Mouse (Mus musculus): ENCODE measurements at regions not wholly inside any gene's neighbourhood (a gene's known extent, or its start where the extent isn't known, plus 50 kb on each side); places are given as distances from the start of the nearest gene placed in this dataset.

GRCm38 (mm10) chr3:80309931-80310330 is 425.6 kb downstream of the Fam198b start:
- Histone ChIP-seq H3K36me3 (replicated peaks) (no peaks in the 10 kb centered on the region), H3K4me1 (no peaks in the 10 kb centered on the region), H3K27ac (no peak overlapping the region), H3K27me3 (replicated peaks) (no peaks in the 10 kb centered on the region), H3K4me2 (no peak overlapping the region), H3K9me3 (no peaks in the 10 kb centered on the region), H3K4me3 (no peak overlapping the region), H3K9ac (no peak overlapping the region)
- 49% methylated on average over 4 of the region's 4 CpGs for WGBS
- ATAC-seq (replicated peaks), result no peak

DNA sequence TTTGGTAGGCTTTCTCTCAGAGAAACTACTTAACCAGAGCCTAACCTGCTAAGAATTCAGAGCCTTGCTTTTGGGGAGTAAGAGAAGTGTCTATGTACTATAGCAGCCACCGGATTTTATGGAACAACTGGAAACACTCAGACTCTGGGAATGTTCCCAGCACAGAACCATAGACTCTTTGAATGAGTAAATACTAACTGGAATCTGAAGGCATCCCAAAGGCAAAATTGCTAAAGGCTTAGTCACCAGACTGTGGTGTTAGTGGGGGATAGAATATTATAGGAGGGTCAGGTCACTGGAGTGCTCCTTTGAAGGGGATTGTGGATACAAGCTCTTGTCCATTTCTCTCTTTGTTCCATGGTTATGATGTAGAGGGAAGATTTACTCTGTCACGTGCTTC is 427.4 kb downstream of the Fam198b start:
- Histone ChIP-seq H3K4me1 (no peaks in the 10 kb centered on the region), H3K27me3 (replicated peaks) (no peaks in the 10 kb centered on the region), H3K9me3 (no peaks in the 10 kb centered on the region), H3K27ac (no peak overlapping the region), H3K4me2 (no peak overlapping the region), H3K4me3 (no peak overlapping the region), H3K9ac (no peak overlapping the region), H3K36me3 (replicated peaks) (no peaks in the 10 kb centered on the region)
- 87% methylated on average over 2 of the region's 2 CpGs for WGBS
- ATAC-seq (replicated peaks), result no peak

GRCm38 (mm10) chr3:80322291-80322690 is 438.0 kb downstream of the Fam198b start:
- Histone ChIP-seq H3K4me3 (no peak overlapping the region), H3K4me1 (no peaks in the 10 kb centered on the region), H3K4me2 (no peak overlapping the region), H3K36me3 (replicated peaks) (no peaks in the 10 kb centered on the region), H3K9ac (no peak overlapping the region), H3K27ac (no peak overlapping the region), H3K9me3 (no peaks in the 10 kb centered on the region), H3K27me3 (replicated peaks) (no peaks in the 10 kb centered on the region)
- WGBS, result 43% methylated on average over 3 of the region's 3 CpGs
- no peak for ATAC-seq (replicated peaks)

DNA sequence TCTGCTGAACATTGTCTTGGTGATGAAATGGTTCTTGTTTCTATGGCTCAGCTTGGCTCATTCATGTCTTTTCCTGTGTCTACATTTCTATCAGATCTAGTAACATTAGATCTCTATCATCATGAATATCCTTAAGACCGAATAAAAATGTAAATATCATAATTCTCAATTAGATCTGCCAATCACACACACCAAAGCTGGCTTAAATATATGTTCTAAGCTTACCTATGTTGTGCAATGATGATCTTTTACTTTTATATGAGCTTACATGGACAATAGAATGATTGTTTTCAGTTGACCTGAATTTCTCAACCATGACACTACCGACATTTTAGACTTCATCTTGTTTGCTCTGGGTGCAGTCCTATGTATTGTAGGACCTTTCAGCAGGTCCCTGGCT is 440.4 kb downstream of the Fam198b start:
- no peak overlapping the region for H3K4me2 ChIP-seq
- no peak overlapping the region for H3K27ac ChIP-seq
- no peak for ATAC-seq (replicated peaks)
- no peak overlapping the region for H3K9ac ChIP-seq
- H3K27me3 ChIP-seq (replicated peaks), result no peaks in the 10 kb centered on the region
- no peaks in the 10 kb centered on the region for H3K9me3 ChIP-seq
- H3K4me3 ChIP-seq, result no peak overlapping the region
- H3K4me1 ChIP-seq, result no peaks in the 10 kb centered on the region
- 91% methylated on average over 2 of the region's 2 CpGs for WGBS
- no peaks in the 10 kb centered on the region for H3K36me3 ChIP-seq (replicated peaks)

- Histone ChIP-seq H3K4me2 (no peak overlapping the region), H3K27ac (peak overlapping the region; percentile 34), H3K4me3 (no peak overlapping the region), H3K4me1 (peaks cover 16% of the 10 kb centered on the region), H3K9ac (no peak overlapping the region), H3K9me3 (no peaks in the 10 kb centered on the region), H3K36me3 (replicated peaks) (no peaks in the 10 kb centered on the region), H3K27me3 (replicated peaks) (no peaks in the 10 kb centered on the region)
- WGBS, result 67% methylated on average over 3 of the region's 3 CpGs
- no peak for ATAC-seq (replicated peaks)
These were observed 447.4 kb downstream of the Fam198b start for GRCm38 (mm10) chr3:80331776-80332175.

DNA sequence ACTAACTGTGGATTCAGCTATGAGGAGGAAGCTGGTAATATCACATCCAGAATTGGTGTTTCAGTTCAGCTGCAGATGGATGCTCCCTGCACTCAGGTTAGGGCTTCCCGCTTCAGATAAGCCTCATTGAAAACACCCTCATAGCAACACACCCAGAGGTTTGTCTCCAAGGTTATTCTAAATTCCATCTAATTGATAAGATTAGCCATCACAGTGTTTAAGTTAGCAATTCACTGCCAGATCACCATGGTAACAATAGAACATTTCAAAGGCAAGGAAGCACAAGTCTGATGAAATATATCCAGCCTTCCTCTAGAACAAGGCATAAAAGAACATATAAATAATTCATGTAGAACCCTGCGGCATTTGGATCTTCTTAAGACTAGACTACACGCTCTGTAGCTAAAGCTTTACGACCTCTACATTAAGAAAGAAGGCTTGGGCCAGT is 450.1 kb downstream of the Fam198b start:
- Histone ChIP-seq H3K27ac (peak overlapping the region; percentile 40), H3K9me3 (no peaks in the 10 kb centered on the region), H3K4me1 (peaks cover 16% of the 10 kb centered on the region), H3K9ac (no peak overlapping the region), H3K36me3 (replicated peaks) (no peaks in the 10 kb centered on the region), H3K27me3 (replicated peaks) (no peaks in the 10 kb centered on the region), H3K4me2 (no peak overlapping the region), H3K4me3 (no peak overlapping the region)
- WGBS, result 8% methylated on average over 4 of the region's 4 CpGs
- peak; percentile 91 for ATAC-seq (replicated peaks)

DNA sequence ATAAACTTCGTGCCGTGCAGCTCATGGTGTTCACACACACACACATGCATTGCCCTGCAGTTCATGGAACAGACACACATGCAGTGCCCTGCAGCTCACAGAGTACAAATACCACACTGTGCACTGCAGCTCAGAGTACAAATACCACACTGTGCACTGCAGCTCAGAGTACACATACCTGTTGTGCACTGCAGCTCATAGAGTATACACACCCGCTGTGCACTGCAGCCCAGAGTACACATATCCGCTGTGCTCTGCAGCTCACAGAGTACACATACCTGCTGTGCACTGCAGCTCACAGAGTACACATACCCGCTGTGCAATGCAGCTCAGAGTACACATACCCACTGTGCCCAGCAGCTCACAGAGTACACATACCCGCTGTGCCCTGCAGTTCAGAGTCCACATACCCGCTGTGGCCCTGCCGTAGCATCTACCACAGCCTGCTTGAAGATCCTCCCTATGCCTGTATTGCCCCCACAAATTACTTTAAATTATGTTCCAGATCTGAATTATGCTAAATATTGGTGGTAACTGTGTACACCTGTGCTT is 451.9 kb downstream of the Fam198b start:
- Histone ChIP-seq H3K4me3 (no peak overlapping the region), H3K27ac (no peak overlapping the region), H3K9ac (no peak overlapping the region), H3K36me3 (replicated peaks) (no peaks in the 10 kb centered on the region), H3K4me2 (no peak overlapping the region), H3K4me1 (peaks cover 16% of the 10 kb centered on the region), H3K27me3 (replicated peaks) (no peaks in the 10 kb centered on the region), H3K9me3 (no peaks in the 10 kb centered on the region)
- ATAC-seq (replicated peaks), result peak; percentile 22
- 90% methylated on average over 8 of the region's 8 CpGs for WGBS

DNA sequence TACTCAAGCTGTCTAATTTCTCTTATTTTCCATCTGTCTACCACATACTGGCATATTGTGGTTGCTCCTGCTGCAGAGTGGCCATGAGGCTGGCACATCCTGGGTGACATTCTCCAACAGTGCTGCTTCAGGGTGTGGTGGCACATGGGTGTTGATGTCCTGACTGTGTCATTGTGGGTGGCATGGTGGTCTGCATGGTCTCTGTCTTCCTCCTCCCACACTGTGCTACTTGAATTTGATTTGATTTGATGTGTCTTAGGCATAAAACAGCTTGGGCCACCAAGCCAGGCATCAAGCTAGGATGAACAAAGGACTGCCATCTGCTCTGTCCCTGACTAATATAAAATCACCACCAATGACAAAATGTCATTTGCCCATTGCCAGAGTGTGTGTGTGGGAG is 434.7 kb downstream of the Gria2 start:
- no peaks in the 10 kb centered on the region for H3K9me3 ChIP-seq
- no peak overlapping the region for H3K4me2 ChIP-seq
- no peak overlapping the region for H3K4me3 ChIP-seq
- no peaks in the 10 kb centered on the region for H3K36me3 ChIP-seq (replicated peaks)
- no peak for ATAC-seq (replicated peaks)
- no peaks in the 10 kb centered on the region for H3K27me3 ChIP-seq (replicated peaks)
- no peak overlapping the region for H3K27ac ChIP-seq
- H3K4me1 ChIP-seq, result no peaks in the 10 kb centered on the region
- H3K9ac ChIP-seq, result no peak overlapping the region

DNA sequence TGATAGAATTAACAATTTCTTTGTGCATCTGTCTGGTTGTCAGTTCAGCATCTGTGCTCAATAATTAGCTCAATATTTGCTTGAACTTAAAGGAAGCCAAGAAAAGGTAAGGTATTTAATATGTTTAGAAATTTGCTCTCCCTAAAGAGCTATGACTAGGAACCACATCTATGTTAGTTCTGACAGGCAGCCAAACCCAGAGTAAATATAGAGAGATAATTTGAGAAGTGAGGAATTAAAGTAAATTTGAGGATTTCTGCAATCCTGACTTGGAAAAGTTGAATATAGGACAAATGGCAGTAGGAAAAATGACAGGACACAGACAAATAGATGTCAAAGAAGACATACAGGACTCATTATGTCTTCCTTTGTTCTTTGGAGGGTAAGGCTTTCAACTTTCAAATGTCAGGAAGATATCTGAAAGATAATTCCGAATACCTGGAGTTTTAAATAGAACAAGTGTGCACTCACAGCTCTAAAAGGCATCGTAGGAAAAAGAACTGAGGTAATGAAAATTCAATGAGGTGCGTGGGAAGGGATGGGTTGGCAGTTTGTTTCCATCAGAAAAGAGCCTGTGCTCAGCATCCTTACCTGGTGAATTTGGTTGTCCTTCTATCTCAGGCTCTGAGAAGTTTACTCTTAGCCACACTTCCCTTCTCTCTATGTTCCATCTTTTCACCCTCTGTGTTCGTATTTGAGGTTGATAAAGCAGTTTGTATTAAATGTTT is 433.3 kb downstream of the Gria2 start:
- ATAC-seq (replicated peaks), result no peak
- no peak overlapping the region for H3K27ac ChIP-seq
- H3K27me3 ChIP-seq (replicated peaks), result no peaks in the 10 kb centered on the region
- 84% methylated on average over 4 of the region's 4 CpGs for WGBS
- no peak overlapping the region for H3K4me2 ChIP-seq
- no peak overlapping the region for H3K4me3 ChIP-seq
- no peak overlapping the region for H3K9ac ChIP-seq
- H3K9me3 ChIP-seq, result no peaks in the 10 kb centered on the region
- H3K36me3 ChIP-seq (replicated peaks), result no peaks in the 10 kb centered on the region
- H3K4me1 ChIP-seq, result no peaks in the 10 kb centered on the region

DNA sequence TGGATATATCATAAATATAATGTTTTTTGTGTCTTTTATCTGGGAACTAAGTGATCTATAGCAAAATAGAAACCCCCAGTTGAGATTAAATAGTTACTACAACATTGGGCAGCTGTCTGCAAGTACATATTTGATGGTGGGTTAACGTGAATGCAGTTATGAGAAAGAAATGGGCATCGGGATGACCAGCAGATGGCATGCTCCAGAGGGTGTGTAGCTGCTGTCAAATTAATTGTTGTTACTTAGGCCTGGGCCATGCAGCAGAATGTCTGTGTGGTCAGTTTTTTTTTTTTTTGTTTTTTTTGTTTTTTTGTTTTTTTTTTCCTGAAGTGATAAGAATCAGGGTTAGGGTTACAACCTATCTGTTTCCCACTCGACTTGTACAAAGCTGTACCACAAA is 430.2 kb downstream of the Gria2 start:
- Histone ChIP-seq H3K4me3 (no peak overlapping the region), H3K4me1 (no peaks in the 10 kb centered on the region), H3K27ac (no peak overlapping the region), H3K9ac (no peak overlapping the region), H3K4me2 (no peak overlapping the region), H3K36me3 (replicated peaks) (no peaks in the 10 kb centered on the region), H3K27me3 (replicated peaks) (no peaks in the 10 kb centered on the region), H3K9me3 (no peaks in the 10 kb centered on the region)
- WGBS, result 81% methylated on average over 3 of the region's 3 CpGs
- ATAC-seq (replicated peaks), result no peak

GRCm38 (mm10) chr3:80385986-80386385 is 416.6 kb downstream of the Gria2 start:
- no peaks in the 10 kb centered on the region for H3K9me3 ChIP-seq
- no peak overlapping the region for H3K27ac ChIP-seq
- ATAC-seq (replicated peaks), result no peak
- H3K27me3 ChIP-seq (replicated peaks), result no peaks in the 10 kb centered on the region
- 97% methylated on average over 2 of the region's 2 CpGs for WGBS
- H3K4me1 ChIP-seq, result no peaks in the 10 kb centered on the region
- H3K9ac ChIP-seq, result no peak overlapping the region
- no peaks in the 10 kb centered on the region for H3K36me3 ChIP-seq (replicated peaks)
- H3K4me3 ChIP-seq, result no peak overlapping the region
- no peak overlapping the region for H3K4me2 ChIP-seq

DNA sequence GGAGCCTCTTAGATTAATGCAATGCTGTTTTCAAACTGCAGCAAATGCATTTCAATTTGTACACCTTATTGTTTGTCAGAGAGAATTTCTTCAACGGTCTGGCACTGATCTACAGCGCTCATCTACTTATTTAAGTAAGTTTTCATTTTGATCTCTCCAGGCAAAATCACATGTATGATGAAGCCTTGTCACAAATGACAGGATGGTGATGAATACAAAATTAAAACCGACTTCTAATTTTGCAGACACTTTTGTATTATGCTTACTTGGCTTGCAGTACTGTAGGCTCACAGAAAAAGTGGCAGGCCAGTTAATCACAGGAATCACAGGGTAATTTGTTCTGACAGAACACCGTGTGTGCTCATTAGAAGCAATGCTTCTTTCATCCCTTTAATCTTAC is 406.4 kb downstream of the Gria2 start:
- Histone ChIP-seq H3K4me2 (no peak overlapping the region), H3K36me3 (replicated peaks) (no peaks in the 10 kb centered on the region), H3K4me1 (peaks cover 5% of the 10 kb centered on the region; the same call in 1 of the 2 replicates), H3K9ac (no peak overlapping the region), H3K9me3 (no peaks in the 10 kb centered on the region), H3K27ac (0 out of 2 replicates have a peak overlapping the region, but pooled peaks have one; percentile 8), H3K4me3 (no peak overlapping the region), H3K27me3 (replicated peaks) (no peaks in the 10 kb centered on the region)
- WGBS, result 43% methylated on average over 4 of the region's 4 CpGs
- ATAC-seq (replicated peaks), result peak; percentile 75

DNA sequence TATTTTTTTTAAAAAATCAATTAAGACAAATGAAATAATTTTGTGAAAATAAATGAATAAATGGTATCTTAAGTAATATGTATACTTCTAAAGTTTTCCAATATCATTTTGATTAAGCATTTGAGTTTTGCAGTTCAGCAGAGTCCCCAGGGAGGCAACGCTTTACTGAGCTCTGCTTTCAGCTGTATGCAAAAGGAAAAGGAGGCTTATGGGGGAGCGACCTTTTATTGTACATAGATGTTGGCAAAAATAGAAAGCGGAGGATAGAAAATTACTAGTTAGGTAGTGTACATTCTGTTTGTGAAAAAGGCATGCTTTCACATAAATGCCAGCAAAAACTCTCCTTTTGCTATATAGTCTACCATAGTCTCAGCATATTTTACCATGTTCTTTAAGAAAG is 382.2 kb downstream of the Gria2 start:
- no peaks in the 10 kb centered on the region for H3K9me3 ChIP-seq
- no peaks in the 10 kb centered on the region for H3K27me3 ChIP-seq (replicated peaks)
- no peak for ATAC-seq (replicated peaks)
- H3K9ac ChIP-seq, result no peak overlapping the region
- H3K4me3 ChIP-seq, result no peak overlapping the region
- no peaks in the 10 kb centered on the region for H3K4me1 ChIP-seq
- H3K4me2 ChIP-seq, result no peak overlapping the region
- H3K36me3 ChIP-seq (replicated peaks), result no peaks in the 10 kb centered on the region
- no peak overlapping the region for H3K27ac ChIP-seq
- WGBS, result 64% methylated on average over 3 of the region's 3 CpGs
